Mouse (Mus musculus) E14TG2a.4 (cell line): ENCODE results near the gene Epyc.

Experiments
- CTCF ChIP-seq: conservative IDR thresholded peaks from 2 replicates; pipeline ENCODE4 v1.5.1; 2014; ENCODE audit warnings: low read length
- NANOG ChIP-seq: IDR thresholded peaks from 2 replicates; pipeline ENCODE4 v1.6.1; 2014; ENCODE audit warnings: borderline replicate concordance, low read length, mixed read lengths

DNA sequence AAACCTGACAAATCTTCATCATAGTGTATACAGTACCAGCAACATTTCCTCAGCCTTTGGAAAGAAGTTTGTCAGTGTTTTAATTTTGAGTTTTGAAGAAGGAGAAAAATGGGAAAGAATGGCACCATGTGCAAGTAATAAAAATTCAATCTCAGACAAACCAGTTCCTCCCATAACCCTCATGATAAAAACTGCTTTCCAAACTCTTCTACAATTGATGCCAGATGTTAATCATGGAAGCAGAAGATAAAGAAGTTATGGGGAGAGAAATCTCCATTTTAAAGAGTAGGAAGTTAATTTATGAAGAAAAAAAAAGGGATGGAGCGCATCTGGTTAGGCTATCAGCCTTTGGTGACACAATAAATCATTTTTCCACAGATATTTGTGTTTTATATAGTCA is 17.3 kb upstream of the Epyc start:
- no peak for TF ChIP-seq CTCF
- no peak for TF ChIP-seq NANOG
